Mouse (Mus musculus): ENCODE results near the gene March8.
"Not testable (repeated sequence)": the region's sequence is repeated elsewhere in the genome, so short reads cannot be mapped to it uniquely, and the experiment has no call there.

Gene March8

GRCm38 (mm10) chr6:116337835-116338501, at the start of gene March8:
Gene March8, plus strand, starts transcription at chr6:116338024.
- peak; percentile 67 for DNase-seq (ENCODE audit: extremely low spot score, low read depth, low spot score)

GRCm38 (mm10) chr6:116311411-116311810, 26.4 kb upstream of the March8 start:
- no peak for DNase-seq (ENCODE audit: extremely low spot score, low read depth, low spot score)

GRCm38 (mm10) chr6:116319259-116319658, 18.6 kb upstream of the March8 start:
- no peak for DNase-seq (ENCODE audit: extremely low spot score, low read depth, low spot score)

- DNase-seq (ENCODE audit: extremely low spot score, low read depth, low spot score) = no peak
Observed at GRCm38 (mm10) chr6:116326641-116327040, 11.2 kb upstream of the March8 start.

GRCm38 (mm10) chr6:116331396-116331795, 6.4 kb upstream of the March8 start:
- DNase-seq (ENCODE audit: extremely low spot score, low read depth, low spot score) = no peak

GRCm38 (mm10) chr6:116337466-116337834, 374 bp upstream of the March8 start:
- no peak for DNase-seq (ENCODE audit: extremely low spot score, low read depth, low spot score)

- no peak for DNase-seq (ENCODE audit: extremely low spot score, low read depth, low spot score)
Observed at GRCm38 (mm10) chr6:116338520-116338919, 696 bp downstream of the March8 start.

- DNase-seq (ENCODE audit: extremely low spot score, low read depth, low spot score) = no peak
Observed at GRCm38 (mm10) chr6:116339088-116339487, 1.3 kb downstream of the March8 start.

GRCm38 (mm10) chr6:116340521-116340920, 2.7 kb downstream of the March8 start:
- DNase-seq (ENCODE audit: extremely low spot score, low read depth, low spot score) = no peak

GRCm38 (mm10) chr6:116347953-116348352, 10.1 kb downstream of the March8 start:
- DNase-seq (ENCODE audit: extremely low spot score, low read depth, low spot score) = no peak

- DNase-seq (ENCODE audit: extremely low spot score, low read depth, low spot score) = no peak
Observed at GRCm38 (mm10) chr6:116349997-116350396, 12.2 kb downstream of the March8 start.

GRCm38 (mm10) chr6:116350643-116351042, 12.8 kb downstream of the March8 start:
- DNase-seq (ENCODE audit: extremely low spot score, low read depth, low spot score) = no peak

GRCm38 (mm10) chr6:116351534-116351933, 13.7 kb downstream of the March8 start:
- DNase-seq (ENCODE audit: extremely low spot score, low read depth, low spot score) = no peak

GRCm38 (mm10) chr6:116353428-116353827, 15.6 kb downstream of the March8 start:
- no peak for DNase-seq (ENCODE audit: extremely low spot score, low read depth, low spot score)

GRCm38 (mm10) chr6:116356311-116356947, 18.6 kb downstream of the March8 start:
- not testable (repeated sequence) for DNase-seq (ENCODE audit: extremely low spot score, low read depth, low spot score)

GRCm38 (mm10) chr6:116356948-116357325, 19.1 kb downstream of the March8 start:
- no peak for DNase-seq (ENCODE audit: extremely low spot score, low read depth, low spot score)

GRCm38 (mm10) chr6:116358056-116358455, 20.2 kb downstream of the March8 start:
- DNase-seq (ENCODE audit: extremely low spot score, low read depth, low spot score) = no peak

GRCm38 (mm10) chr6:116359256-116359655, 21.4 kb downstream of the March8 start:
- no peak for DNase-seq (ENCODE audit: extremely low spot score, low read depth, low spot score)

GRCm38 (mm10) chr6:116361463-116361862, 23.6 kb downstream of the March8 start:
- DNase-seq (ENCODE audit: extremely low spot score, low read depth, low spot score) = no peak

GRCm38 (mm10) chr6:116361993-116362392, 24.2 kb downstream of the March8 start:
- no peak for DNase-seq (ENCODE audit: extremely low spot score, low read depth, low spot score)

- DNase-seq (ENCODE audit: extremely low spot score, low read depth, low spot score) = no peak
Observed at GRCm38 (mm10) chr6:116367971-116368370, 30.1 kb downstream of the March8 start.

- DNase-seq (ENCODE audit: extremely low spot score, low read depth, low spot score) = no peak
Observed at GRCm38 (mm10) chr6:116369811-116370210, 32.0 kb downstream of the March8 start.
